Mouse (Mus musculus): ENCODE data around the gene Olfr874. TPM values are rescaled to one million over a fixed set of nuclear protein-coding genes. Genes with fewer than 3 reads are reported as not detected.
A peak's percentile ranks its signal among the peaks of the same experiment; 100 is the strongest.
"Not testable (repeated sequence)": the region's sequence is repeated elsewhere in the genome, so short reads cannot be mapped to it uniquely, and the experiment has no call there.

Gene Olfr874
- polyA plus RNA-seq, 1 experiment: not detected

- TF ChIP-seq POLR2A (IDR thresholded peaks at IDR 0.05; ENCODE audit: low read depth, low read length) (0 out of 2 replicates have a peak, but pooled peaks have one; percentile 15), CTCF (IDR thresholded peaks at IDR 0.05; ENCODE audit: borderline replicate concordance, insufficient read depth, low read length) (no peak)
- Histone ChIP-seq H3K27ac (ENCODE audit: insufficient read depth, low read length) (no peak overlapping the region), H3K4me3 (ENCODE audit: insufficient read depth, low read length) (no peak overlapping the region), H3K4me1 (ENCODE audit: control insufficient read depth, insufficient read depth, low read length) (no peaks in the 10 kb centered on the region)
These were observed 37.9 kb downstream of the Olfr874 start for GRCm38 (mm10) chr9:37782766-37783260.

GRCm38 (mm10) chr9:37783394-37784387 is 38.8 kb downstream of the Olfr874 start:
- peak overlapping the region; percentile 73; the same call in 1 of the 2 replicates for H3K27ac ChIP-seq (ENCODE audit: insufficient read depth, low read length)
- not testable (repeated sequence) for H3K4me1 ChIP-seq (ENCODE audit: control insufficient read depth, insufficient read depth, low read length); H3K4me3 ChIP-seq (ENCODE audit: insufficient read depth, low read length)

GRCm38 (mm10) chr9:37786411-37786810 is 41.5 kb downstream of the Olfr874 start:
- Histone ChIP-seq H3K27ac (ENCODE audit: insufficient read depth, low read length) (no peak overlapping the region), H3K4me3 (ENCODE audit: insufficient read depth, low read length) (no peak overlapping the region), H3K4me1 (ENCODE audit: control insufficient read depth, insufficient read depth, low read length) (no peaks in the 10 kb centered on the region)
- TF ChIP-seq POLR2A (IDR thresholded peaks at IDR 0.05; ENCODE audit: low read depth, low read length): no peak
- TF ChIP-seq CTCF (IDR thresholded peaks at IDR 0.05; ENCODE audit: borderline replicate concordance, insufficient read depth, low read length): no peak

Other genes starting within 250 kb of the Olfr874 start
- 0.28 and 0.62 TPM in 2 replicates for gene Esam, start 217.0 kb upstream of the Olfr874 start, polyA plus RNA-seq (2011; ENCODE audit: insufficient read length, low read depth, missing spikeins)
- not detected in 2 replicates for gene Vsig2, start 205.9 kb upstream of the Olfr874 start, polyA plus RNA-seq (2011; ENCODE audit: insufficient read length, low read depth, missing spikeins)
- gene Nrgn, start 192.2 kb upstream of the Olfr874 start, polyA plus RNA-seq (2011; ENCODE audit: insufficient read length, low read depth, missing spikeins): 0.75 TPM in 1 of 2 replicates, not detected in the other
- gene Siae, start 189.4 kb upstream of the Olfr874 start, polyA plus RNA-seq (2011; ENCODE audit: insufficient read length, low read depth, missing spikeins): 10.5 and 16.1 TPM in 2 replicates
- 2.5 and 3.5 TPM in 2 replicates for gene Spa17, start 131.4 kb upstream of the Olfr874 start, polyA plus RNA-seq (2011; ENCODE audit: insufficient read length, low read depth, missing spikeins)
- gene Tbrg1, start 87.8 kb upstream of the Olfr874 start, polyA plus RNA-seq (2011; ENCODE audit: insufficient read length, low read depth, missing spikeins): 140 and 159 TPM in 2 replicates
- not detected in 2 replicates for gene Panx3, start 75.9 kb upstream of the Olfr874 start, polyA plus RNA-seq (2011; ENCODE audit: insufficient read length, low read depth, missing spikeins)
- not detected in 2 replicates for gene Olfr160, start 28.9 kb upstream of the Olfr874 start, polyA plus RNA-seq (2011; ENCODE audit: insufficient read length, low read depth, missing spikeins)
- not detected in 2 replicates for gene Olfr875, start 26.8 kb downstream of the Olfr874 start, polyA plus RNA-seq (2011; ENCODE audit: insufficient read length, low read depth, missing spikeins)
- gene Olfr876, start 57.9 kb downstream of the Olfr874 start, polyA plus RNA-seq (2011; ENCODE audit: insufficient read length, low read depth, missing spikeins): not detected in 2 replicates
- not detected in 2 replicates for gene Olfr877, start 109.2 kb downstream of the Olfr874 start, polyA plus RNA-seq (2011; ENCODE audit: insufficient read length, low read depth, missing spikeins)
- gene Olfr145, start 151.6 kb downstream of the Olfr874 start, polyA plus RNA-seq (2011; ENCODE audit: insufficient read length, low read depth, missing spikeins): not detected in 2 replicates
- gene Olfr878, start 172.7 kb downstream of the Olfr874 start, polyA plus RNA-seq (2011; ENCODE audit: insufficient read length, low read depth, missing spikeins): not detected in 2 replicates
- not detected in 2 replicates for gene Olfr881, start 246.7 kb downstream of the Olfr874 start, polyA plus RNA-seq (2011; ENCODE audit: insufficient read length, low read depth, missing spikeins)

All from embryonic fibroblast, embryonic 13.5 days (primary cell).